Mouse (Mus musculus) spleen, postnatal 10 days (tissue): Measurements from ENCODE around the gene Ccdc73.
A peak's percentile ranks its signal among the peaks of the same experiment; 100 is the strongest.
"Not testable (repeated sequence)": the region's sequence is repeated elsewhere in the genome, so short reads cannot be mapped to it uniquely, and the experiment has no call there.

Experiments used
- DNase-seq, 2 experiments: peaks; one replicate each; pipeline ENCODE4 v3.0.0; 2021 to 2022; ENCODE audit warnings: low spot score in 2 of 2

Ccdc73 gene

DNA sequence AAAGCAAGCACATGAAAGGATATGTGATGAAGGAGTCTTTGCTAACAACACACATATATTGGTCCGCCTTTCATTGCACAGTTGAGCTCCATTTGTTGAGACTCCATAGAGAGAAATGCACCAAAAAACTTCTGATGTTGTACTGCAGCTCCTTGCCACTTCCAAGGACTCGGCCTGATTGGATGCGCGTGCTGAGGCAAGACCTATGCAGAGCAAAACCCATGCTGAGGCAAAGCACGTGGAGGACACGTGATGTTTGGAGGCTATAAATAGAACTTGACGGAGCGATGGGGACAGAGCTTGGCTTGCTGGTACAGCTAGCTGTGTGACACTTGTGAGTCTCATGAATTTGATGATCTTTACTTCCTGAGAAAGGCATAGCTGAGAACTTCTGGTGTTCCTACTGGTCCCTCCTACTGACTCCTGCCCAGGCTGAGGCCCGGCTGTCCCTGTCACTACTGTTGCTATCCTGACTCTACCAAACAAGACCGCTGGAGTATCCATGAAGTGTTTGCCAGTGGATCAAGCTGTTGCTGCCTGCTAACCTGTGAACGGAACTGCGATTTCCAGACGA, at the start of gene Ccdc73:
Ccdc73 (plus strand) TSS at position 524 of the 574 bp plus-strand sequence.
- DNase-seq: no peak

DNA sequence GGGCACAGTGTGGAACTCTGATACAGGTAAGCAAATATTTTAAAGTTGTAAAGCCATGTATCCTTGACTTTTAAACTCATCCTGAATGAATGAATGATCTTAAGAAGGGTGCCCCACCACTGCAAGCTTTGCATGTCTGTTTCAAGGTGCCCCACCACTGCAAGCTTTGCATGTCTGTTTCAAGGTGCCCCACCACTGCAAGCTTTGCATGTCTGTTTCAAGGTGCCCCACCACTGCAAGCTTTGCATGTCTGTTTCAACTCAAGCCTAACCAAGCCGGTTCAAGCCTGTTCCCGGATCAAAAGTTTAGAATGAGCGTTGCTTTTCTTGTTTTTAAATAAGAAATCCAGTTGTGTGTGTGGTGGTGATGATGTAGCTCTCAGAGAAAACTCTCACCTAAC, 48.8 kb upstream of the Ccdc73 start:
- DNase-seq: not testable (repeated sequence)

DNA sequence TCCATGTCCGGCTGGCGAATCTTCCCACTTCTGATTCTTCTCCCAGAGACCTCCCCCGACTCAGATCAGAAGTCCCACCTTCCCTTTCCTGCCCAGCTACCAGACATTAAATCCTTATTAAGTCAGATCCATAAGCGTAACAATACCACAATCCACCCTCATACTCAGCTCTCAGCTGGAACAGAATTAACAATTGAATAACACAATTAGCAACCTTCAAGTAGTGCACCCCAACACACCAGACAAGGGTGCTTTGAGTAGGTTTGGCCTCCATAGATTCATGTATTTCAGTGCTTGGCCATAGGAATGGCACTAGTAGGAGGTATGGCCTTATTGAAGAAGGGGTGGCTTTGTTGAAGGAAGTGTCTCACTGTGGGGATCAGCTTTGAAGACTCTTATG, 41.4 kb upstream of the Ccdc73 start:
- DNase-seq: no peak

DNA sequence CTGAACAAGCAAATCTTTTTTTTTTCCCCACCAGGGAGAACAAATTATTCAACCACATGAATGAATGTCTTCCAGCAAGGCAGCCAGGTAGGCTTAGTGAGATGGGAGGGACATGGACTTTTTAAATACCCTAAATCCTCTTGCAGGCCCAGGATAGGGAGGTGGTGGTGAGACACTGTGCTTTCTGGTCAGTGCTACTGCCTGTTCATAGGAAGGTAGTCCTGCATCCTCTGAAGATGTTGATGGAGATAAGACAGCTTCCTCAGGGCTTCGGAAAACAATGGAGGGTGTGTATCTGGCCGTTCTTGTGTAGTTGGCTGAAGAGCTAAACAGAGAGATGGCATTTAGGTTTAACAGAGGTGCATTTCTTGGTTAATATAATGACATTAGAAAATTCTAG, 35.1 kb upstream of the Ccdc73 start:
- DNase-seq: no peak

DNA sequence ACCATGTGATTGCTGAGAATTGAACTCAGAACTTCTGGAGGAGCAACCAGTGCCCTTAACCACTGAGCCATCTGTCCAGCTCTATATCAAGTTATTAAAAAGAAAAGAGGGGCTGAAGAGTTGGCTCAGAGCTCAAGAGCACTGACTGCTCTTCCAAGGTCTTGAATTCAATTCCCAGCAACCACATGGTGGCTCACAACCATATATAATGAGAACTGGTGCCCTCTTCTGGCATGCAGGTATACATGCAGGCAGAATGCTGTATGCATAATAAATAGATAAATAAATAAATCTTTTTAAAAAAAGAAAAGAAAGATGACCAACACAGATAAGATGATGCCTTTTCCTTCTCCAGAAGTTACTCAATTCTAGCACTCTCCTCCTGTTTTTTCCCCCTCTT, 26.6 kb upstream of the Ccdc73 start:
- no peak for DNase-seq

DNA sequence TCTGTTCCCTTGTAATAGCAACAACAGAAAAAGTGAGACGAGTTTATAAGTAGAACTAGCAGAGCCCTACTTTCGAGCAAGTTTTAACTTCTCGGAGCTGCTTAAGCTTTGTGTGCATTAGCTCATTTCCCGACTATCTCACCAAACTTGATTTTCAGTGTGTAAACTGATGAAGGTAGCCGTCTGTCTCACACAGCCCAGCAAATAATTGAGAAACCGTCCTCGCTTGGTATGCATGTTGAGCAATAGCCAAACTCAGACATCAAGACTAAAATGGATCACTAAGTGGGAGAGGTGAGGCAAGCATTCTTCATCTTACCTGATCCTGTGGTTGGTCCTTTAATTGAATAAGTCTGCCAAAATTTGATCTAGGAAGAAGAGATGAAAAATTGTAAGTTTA, 25.9 kb upstream of the Ccdc73 start:
- no peak for DNase-seq

DNA sequence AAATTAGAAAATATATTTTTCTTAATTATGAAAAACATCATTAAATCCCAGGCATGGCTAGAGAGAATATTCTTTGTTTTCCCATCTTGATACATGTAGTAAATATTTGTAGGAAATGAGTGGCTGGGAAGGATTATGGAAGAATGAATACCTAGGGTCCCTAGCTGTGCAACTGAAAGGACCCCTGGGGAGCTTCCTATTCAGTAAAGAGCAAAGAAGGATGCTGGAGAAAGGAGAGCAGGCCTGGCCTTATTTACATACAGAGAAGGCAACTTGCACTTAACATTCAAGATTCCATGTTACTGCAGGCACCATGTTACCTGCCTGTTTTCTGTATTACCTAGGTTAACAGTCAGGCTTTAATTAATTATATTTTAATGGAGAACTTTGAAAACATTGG, 25.0 kb upstream of the Ccdc73 start:
- no peak for DNase-seq

DNA sequence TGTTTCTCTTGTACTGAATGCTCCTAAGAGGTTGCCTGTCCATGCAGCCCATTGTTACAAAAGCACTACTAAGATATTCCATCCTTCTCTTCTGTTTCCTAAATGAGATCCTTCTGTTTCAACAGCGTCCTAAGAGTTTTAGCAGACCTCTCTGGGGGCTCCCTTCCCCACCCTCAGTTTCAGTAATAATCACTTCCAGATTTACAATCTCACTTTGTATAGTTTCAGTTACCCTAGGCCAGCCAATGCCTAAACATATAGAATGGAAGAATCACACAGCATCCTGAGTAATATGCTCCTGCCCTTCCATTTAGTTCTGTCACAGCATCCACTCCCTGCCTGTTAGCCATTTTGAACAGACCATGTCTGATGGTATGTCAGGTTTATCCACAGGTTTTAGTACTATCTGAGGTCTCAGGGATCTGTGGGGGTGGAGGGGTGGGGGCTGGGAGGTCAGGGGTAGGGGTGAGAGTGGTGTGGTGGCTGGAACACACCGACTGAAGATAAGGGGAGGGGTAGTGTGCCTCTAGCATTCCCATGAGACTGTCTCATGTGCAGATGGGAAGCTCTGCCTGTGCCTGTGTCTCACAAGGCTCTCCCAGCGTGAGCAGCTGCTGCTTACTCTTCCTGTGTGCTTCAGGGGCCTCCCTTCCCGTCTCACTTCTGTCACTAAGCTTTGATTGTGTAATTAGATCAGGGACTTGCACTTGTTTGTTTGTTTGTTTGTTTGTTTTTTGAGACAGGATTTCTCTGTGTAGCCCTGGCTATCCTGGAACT, 20.8 kb upstream of the Ccdc73 start:
- DNase-seq: no peak

DNA sequence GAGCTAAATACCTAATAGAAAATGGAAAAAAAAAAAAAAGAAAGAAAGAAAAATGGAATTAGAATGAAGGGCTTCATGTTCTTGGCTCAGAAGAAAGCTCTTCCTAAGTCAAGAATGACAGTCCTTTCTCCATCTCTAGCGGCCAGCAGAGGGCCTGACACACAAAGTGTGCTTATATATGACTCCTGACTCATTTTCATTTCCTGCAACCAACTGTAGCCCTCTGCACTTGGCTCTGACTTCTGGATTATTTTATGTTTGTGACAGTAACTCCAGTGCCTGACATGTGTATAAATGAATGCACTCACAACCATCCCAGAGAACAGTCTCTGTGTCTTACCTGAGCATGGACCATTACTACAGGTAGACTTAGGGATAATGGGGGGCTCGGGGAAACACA, 20.0 kb upstream of the Ccdc73 start:
- DNase-seq: peak in 1 of 2 experiments; percentile 47

DNA sequence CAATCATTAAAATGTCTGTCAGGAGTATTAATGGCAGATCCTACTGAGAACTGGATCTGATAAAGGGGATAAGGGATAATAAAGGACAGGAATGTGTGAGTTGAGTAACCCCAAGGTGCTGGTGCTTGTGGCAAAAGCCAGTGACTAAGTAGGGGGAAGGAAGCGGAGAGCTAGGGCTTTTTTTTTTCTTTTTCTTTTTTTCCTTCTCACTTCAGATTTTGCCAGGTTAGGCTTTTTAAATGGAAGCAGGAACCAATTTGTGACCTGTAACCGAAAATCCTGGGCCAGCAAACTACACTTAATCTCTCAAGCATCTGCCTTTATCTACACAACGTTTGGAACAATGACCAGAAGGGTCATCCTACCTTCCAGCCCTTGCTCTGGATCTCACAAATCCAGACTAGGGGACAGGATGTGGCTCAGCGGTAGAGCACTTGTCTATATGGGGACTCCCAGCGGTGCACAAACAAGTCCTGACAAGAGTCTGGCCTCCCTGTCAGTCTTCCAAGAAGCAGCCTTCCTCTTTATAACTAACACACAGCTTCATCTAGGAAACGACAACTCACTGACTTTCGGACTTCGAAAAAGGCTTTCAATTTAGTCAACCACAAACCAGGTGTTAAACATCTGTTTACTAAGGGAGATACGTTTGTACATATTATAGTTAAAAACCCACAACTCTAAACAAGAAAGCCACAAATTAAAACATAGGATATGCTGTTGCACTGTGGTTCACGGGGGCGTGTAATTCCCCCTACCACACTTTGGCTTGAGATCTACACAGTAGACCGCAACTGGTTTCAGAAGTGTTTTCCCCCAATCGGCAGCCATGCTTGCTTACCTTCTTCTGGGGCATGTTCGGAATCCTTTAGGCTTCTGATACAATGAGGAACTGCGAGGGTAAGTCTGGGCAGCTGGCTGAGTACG, 19.1 kb upstream of the Ccdc73 start:
- DNase-seq: peak; percentile 8 to 17

DNA sequence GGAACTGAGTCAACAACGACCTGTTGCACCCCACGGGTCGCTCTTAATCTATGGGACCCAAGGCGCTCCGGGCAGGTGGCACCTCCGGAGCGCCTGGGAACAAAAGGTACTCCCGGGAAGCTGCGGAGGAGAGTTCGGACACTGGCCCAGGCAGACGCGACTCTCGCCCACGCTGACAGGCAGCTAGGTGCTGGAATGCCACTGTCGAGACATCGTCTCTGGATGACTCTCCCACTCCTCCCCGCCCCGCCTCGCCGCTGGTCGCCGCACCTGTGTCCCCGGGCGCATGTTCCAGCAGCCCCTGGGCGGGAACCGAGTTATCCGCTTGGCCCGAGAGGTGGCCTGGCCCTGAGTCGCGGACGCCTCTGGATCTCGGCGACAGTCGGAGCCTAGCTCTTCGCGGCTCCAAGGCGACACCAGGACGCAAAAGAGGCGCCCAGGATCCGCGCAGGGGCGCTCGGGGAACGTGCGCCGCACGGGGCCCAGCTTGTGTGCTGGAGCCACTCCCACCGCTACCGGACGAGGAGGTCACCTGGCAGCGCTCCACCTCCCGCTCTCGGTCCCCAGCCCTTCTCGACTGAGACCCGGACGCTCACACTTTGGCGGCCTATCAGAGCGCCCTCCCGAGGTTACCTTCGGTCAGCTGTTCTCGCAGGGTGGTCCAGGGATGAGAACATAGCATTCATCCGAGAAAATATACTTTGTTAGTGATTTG, 18.2 kb upstream of the Ccdc73 start, which contains the start of gene Prrg4:
Prrg4 (minus strand) TSS at position 601 of the 715 bp plus-strand sequence.
- DNase-seq: peak; percentile 16 to 53

DNA sequence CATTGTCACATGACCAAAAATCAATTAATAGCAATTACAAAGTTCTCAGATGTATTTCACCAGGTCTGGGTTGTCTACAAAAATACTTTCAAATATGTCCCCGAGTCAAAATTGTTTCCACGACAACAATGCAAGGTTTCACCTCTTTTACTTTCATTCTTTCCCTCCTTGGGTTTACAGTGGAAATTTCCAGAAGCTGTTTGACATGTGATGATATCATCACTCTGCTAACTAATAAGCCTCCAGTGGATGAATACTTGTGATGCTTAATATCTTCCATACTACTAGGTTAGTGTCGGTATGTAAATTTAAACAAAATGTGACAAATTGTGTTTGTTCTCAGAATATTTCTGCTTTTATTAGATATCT, 17.6 kb upstream of the Ccdc73 start:
- DNase-seq: no peak

DNA sequence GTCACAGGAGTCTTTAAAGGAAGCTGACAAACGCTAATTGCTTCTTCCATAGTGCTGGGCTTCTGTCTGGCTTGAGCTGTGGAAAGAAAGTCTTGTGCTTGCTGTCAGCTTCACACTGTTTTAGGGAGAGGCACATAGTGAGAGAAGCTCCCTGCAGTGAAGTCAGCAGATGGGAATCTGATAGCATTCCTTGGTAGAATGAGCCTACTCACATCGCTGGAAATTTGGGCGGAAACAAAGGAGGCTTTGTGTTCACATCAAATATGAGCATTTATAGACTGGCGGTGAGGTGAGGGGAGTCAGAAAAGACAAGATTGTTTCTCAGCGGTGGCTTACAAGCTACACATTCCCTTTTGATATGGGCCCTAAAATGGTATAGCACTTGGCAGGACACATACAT, 15.9 kb upstream of the Ccdc73 start:
- DNase-seq: no peak

DNA sequence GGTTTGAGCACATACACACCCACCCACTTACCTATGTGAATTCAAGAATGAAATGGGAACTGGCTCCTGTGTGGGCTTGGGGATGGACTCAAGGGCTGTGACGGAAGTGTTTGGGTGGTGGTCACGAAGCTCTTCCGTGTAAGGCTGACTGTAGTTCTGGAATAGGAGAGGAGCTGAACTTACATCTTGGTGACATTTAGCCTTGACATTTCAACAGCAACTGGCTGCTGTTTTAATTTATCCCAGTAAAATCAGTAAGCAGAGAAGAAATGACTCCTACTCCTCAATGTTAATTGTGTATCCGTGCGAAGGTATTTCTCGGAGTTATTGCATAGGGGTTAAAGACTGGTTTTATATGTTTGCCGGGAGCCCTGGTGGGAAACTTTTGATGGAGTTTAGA, 15.1 kb upstream of the Ccdc73 start:
- DNase-seq: no peak

DNA sequence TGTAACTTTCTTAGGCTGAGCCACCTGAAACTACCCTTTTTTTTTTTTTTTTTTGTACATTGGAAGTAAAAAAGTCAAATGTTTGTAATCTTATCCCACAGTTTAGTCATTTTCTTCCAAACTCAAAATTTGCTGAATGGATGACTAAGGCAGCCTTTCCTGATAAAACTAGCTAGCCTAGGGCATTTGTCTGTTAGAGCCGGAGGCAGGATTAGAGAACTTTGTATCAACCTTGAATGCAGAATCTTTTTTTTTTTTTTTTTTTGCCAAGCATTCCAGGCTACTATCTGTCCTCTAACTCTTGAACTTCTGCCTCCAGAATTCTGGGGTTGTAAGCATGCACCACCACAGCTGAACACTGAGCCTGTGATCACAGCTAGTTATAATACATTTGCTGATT, 12.8 kb upstream of the Ccdc73 start:
- no peak for DNase-seq

DNA sequence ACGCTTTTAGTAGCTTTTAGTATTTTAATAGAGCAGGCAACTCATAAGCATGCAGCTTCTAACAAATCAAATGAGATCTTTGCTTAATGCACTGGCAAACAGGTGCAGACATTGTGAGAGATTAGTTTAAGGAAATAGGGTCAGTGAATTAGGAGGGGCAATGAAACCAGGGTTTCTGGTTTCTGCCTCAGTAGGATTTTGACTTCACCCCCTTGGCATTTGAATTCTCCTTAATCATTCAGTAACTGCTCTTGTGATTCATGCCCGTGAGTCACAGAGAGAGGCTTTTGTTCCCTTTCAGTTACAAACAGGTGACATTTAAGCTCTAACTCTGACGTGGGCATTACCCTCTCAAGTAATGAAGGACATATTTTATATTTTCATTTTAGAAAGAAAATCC, 11.9 kb upstream of the Ccdc73 start:
- DNase-seq: no peak

DNA sequence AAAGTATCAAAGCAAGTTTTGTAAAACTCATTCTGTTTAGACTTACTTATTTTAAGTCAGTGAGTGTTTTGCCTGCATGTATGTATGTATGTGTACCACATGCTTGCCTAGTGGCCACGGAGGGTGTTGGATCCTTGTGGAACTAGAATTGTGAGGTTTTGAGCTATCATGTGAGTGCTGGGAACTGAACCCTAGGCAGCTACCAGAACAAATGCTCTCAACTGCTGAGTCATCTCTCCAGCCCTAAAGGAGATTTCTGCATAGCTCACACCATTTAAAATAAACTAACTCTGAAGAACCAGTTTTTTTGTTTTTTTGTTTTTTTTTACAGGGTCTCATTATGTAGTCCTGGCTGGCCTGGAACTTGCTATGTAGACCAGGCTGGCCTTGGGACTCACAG, 11.4 kb upstream of the Ccdc73 start:
- DNase-seq: no peak

DNA sequence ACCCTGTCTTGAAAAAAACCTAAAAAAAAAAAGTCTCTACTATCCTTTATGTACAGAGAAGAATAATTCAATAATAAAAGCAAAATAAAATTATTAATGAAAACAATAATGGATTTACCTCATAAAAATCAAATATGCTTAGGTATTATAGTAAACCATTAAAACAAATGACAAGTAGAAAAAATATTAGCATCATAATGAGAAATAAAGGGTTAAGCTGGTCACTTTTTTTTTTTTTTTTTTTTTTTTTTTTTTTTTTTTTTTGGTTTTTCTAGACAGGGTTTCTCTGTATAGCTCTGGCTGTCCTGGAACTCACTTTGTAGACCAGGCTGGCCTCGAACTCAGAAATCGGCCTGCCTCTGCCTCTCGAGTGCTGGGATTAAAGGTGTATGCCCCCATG, 9.5 kb upstream of the Ccdc73 start:
- not testable (repeated sequence) for DNase-seq

DNA sequence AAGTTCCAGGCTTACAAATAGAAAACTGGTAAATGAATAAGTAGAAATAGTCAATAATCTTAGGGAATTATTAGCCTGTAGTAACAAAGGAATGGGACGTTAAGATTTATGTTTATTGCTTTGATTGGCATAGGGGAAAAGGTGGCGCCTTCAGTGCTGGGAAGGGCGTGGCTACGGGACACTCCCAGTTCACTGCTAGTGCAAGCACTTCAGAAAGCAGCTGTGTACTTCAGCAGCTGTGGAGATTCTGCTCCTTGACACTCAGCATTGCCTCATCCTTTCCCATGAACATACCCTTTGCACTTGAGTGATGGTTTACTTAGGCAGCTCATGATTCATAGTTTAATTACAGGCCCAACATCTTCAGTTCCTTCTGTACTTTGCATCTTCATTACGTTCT, 8.5 kb upstream of the Ccdc73 start:
- DNase-seq: no peak

DNA sequence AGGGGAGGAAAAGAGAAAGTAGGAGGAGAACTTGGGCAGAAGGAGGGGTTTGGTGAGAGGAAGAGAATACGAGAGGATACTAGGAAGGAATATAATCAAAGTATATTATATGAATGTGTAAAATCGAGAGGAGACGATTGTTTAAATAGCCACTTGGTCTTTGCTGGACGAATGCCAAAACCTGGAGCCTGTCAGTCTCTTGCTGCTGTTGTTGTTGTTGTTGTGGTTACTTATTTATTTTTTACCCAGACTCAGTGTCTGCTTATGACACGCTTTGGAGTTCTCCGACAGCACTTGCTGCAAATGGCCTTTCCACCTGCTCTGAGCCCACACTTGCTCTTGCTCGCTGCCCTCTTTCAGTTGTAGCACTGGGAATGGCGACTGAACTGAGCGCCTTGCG, 7.2 kb upstream of the Ccdc73 start:
- DNase-seq: no peak

DNA sequence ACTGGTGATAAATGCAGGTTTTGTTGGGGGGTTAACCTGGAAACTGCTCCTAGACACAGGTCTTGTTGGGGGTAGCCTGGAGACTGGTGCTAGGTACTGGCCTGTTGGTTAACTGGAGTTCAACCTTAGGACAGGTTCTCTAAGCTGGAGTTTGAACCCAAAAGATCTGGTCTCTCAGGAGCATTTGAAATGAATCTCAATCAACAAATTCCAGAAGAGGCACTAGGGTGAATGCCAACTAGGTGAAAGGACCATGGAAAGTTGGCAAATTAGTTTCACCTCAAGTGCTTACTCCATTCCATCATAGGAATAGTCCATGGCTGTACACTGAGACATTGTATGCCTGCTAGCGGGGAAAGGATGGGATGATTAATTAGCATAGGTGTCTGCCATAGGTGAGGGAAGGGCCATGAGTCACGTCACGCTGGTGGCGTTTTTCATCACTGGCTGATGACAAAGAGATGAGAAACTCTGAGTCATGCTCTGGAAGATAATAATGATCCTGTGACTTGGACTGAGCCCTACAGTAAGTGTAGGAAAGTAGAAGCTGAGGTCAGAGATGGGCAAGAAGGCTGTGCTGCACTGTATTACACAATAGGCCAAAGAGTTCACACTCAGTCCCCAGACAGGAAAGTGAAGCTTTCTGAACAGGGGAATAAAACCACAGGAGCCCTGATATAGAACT, 3.3 kb upstream of the Ccdc73 start:
- no peak for DNase-seq
